Mouse (Mus musculus) E14TG2a.4 (cell line): ENCODE measurements at regions not wholly inside any gene's neighbourhood (a gene's known extent, or its start where the extent isn't known, plus 50 kb on each side); places are given as distances from the start of the nearest gene placed in this dataset.

ENCODE experiments used
- CTCF ChIP-seq: conservative IDR thresholded peaks from 2 replicates; pipeline ENCODE4 v1.5.1; 2014; ENCODE audit warnings: low read length
- POU5F1 ChIP-seq: IDR thresholded peaks from 2 replicates; pipeline ENCODE4 v1.6.1; 2014; ENCODE audit warnings: low read length, borderline replicate concordance

DNA sequence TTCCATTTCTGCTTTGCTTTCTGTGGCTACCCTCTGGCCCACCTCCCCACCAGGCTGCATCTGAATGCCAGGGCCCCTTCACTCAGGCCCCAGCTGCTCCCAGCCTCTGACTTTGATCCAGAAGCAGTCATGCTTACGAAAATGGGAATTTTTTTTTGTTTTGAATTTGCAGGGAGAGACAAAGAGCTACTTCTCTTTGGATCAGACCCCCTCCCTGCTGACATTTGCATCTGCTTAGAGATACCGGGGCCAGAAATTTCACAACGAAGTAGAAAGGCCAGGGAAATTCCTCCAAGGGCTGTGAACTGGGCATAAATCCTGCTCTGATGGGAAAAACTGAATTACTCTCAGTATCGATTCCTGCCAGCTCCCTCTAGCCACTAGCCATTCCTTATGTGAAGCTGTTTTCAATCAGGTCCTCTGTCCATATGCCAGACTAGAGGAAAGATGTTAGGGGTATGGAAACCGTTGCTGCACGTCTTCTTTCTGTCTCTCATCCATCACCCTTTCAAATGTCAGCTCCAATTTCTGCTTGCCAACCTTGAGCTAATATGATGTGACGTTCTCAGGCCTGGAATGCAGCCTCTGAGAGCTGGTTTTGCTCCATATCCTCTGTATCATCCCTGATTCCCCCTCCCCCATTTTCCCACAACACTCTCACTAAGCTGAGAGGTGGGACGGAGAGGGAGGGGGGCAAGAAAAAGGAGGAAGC, 62.4 kb upstream of the S1pr3 start:
- no peak for TF ChIP-seq CTCF
- no peak for TF ChIP-seq POU5F1
